Comparison of ENCODE assay signal across 21 mouse cellular contexts in genomic region chr16:10952071-10952470, GRCm38 (mm10).
DNase-seq lines count a peak whose midpoint lies in the region; ATAC-seq and TF ChIP-seq lines count a peak whose summit lies in the region.
"Had no signal": no experiment of that assay in that cellular context is flagged by ENCODE, and none has a peak within 500 bp of the region (broad histone marks: within the 10 kb centered on the region; RNA-seq: fewer than 3 reads in every experiment).

No protein-coding gene starts in this region.

- H3K27me3 ChIP-seq in forebrain, embryonic 10.5 days (ENCODE audit: poor library complexity, severe bottlenecking) = no peaks in the 10 kb centered on the region
- no peaks in the 10 kb centered on the region for H3K27me3 ChIP-seq in forebrain, embryonic 14.5 days (replicated peaks; ENCODE audit: control insufficient read depth, insufficient read depth, low read length)
- H3K27me3 ChIP-seq in heart, embryonic 14.5 days (ENCODE audit: control insufficient read depth, insufficient read depth, low read length) = no peaks in the 10 kb centered on the region
- no peaks in the 10 kb centered on the region for H3K27me3 ChIP-seq in intestine, postnatal 0 days (replicated peaks; ENCODE audit: control insufficient read depth, insufficient read depth, low read length)
- no peaks in the 10 kb centered on the region for H3K27me3 ChIP-seq in intestine, embryonic 16.5 days (replicated peaks; ENCODE audit: control insufficient read depth, insufficient read depth, low read length)
- H3K27me3 ChIP-seq: forebrain, embryonic 15.5 days; intestine, embryonic 15.5 days; neural tube, embryonic 13.5 days had no signal

- no peak overlapping the region for H3K9ac ChIP-seq in forebrain, embryonic 14.5 days (ENCODE audit: low read length)
- H3K9ac ChIP-seq in heart, embryonic 14.5 days (ENCODE audit: low read length) = no peak overlapping the region
- no peak overlapping the region for H3K9ac ChIP-seq in intestine, postnatal 0 days (ENCODE audit: low read depth, low read length)
- H3K9ac ChIP-seq in intestine, embryonic 16.5 days (ENCODE audit: low read depth, low read length) = no peak overlapping the region
- H3K9ac ChIP-seq: forebrain, embryonic 15.5 days; intestine, embryonic 15.5 days; liver, embryonic 14.5 days; neural tube, embryonic 13.5 days had no signal

- intact Hi-C loops in heart, postnatal 10 days (cut with DNase I) = no loop called here

- H3K4me1 ChIP-seq in forebrain, embryonic 10.5 days = peaks cover 12% of the 10 kb centered on the region
- peaks cover 9% of the 10 kb centered on the region for H3K4me1 ChIP-seq in forebrain, embryonic 14.5 days (ENCODE audit: control insufficient read depth, insufficient read depth, low read length)
- peaks cover 0 to 4% of the 10 kb centered on the region in 2 experiments; a peak in 2 of 4 replicates for H3K4me1 ChIP-seq in heart, embryonic 14.5 days (ENCODE audit: control insufficient read depth in 2 of 2, insufficient read depth in 2 of 2, low read length in 2 of 2)
- H3K4me1 ChIP-seq in intestine, postnatal 0 days (replicated peaks; ENCODE audit: control insufficient read depth, insufficient read depth, low read length) = no peaks in the 10 kb centered on the region
- no peaks in the 10 kb centered on the region for H3K4me1 ChIP-seq in intestine, embryonic 16.5 days (ENCODE audit: control insufficient read depth, insufficient read depth, low read length)
- H3K4me1 ChIP-seq: intestine, embryonic 15.5 days had no signal

- no peaks in the 10 kb centered on the region for H3K36me3 ChIP-seq in forebrain, embryonic 10.5 days (replicated peaks)
- no peaks in the 10 kb centered on the region for H3K36me3 ChIP-seq in forebrain, embryonic 14.5 days (ENCODE audit: control insufficient read depth, insufficient read depth, low read length)
- H3K36me3 ChIP-seq in heart, embryonic 14.5 days (ENCODE audit: control insufficient read depth, insufficient read depth, low read length) = peaks cover 8% of the 10 kb centered on the region; the same call in 1 of the 2 replicates
- H3K36me3 ChIP-seq in intestine, postnatal 0 days (ENCODE audit: control insufficient read depth, insufficient read depth) = no peaks in the 10 kb centered on the region
- H3K36me3 ChIP-seq in intestine, embryonic 16.5 days (ENCODE audit: control insufficient read depth, insufficient read depth, low read length) = no peaks in the 10 kb centered on the region
- H3K36me3 ChIP-seq: forebrain, embryonic 15.5 days; G1E; intestine, embryonic 15.5 days; neural tube, embryonic 13.5 days had no signal

- no peaks in the 10 kb centered on the region for H3K9me3 ChIP-seq in forebrain, embryonic 10.5 days
- H3K9me3 ChIP-seq in forebrain, embryonic 14.5 days (replicated peaks; ENCODE audit: control insufficient read depth, low read length) = no peaks in the 10 kb centered on the region
- H3K9me3 ChIP-seq in heart, embryonic 14.5 days (ENCODE audit: control insufficient read depth, low read length) = no peaks in the 10 kb centered on the region
- no peaks in the 10 kb centered on the region for H3K9me3 ChIP-seq in intestine, postnatal 0 days (ENCODE audit: control insufficient read depth)
- H3K9me3 ChIP-seq in intestine, embryonic 16.5 days (ENCODE audit: control insufficient read depth, low read length) = no peaks in the 10 kb centered on the region
- H3K9me3 ChIP-seq: forebrain, embryonic 15.5 days; G1E; intestine, embryonic 15.5 days; neural tube, embryonic 13.5 days had no signal

- no peak overlapping the region for H3K4me3 ChIP-seq in forebrain, embryonic 10.5 days
- H3K4me3 ChIP-seq in forebrain, embryonic 14.5 days (ENCODE audit: low read depth, low read length) = no peak overlapping the region
- no peak overlapping the region for H3K4me3 ChIP-seq in heart, embryonic 14.5 days (ENCODE audit: control insufficient read depth in 1 of 2, insufficient read depth in 1 of 2, low read depth in 1 of 2, low read length in 2 of 2)
- no peak overlapping the region for H3K4me3 ChIP-seq in intestine, postnatal 0 days (ENCODE audit: low read depth, low read length)
- H3K4me3 ChIP-seq in intestine, embryonic 16.5 days (ENCODE audit: low read length) = no peak overlapping the region
- H3K4me3 ChIP-seq: erythroblast, embryonic 14.5 days; forebrain, embryonic 15.5 days; intestine, embryonic 15.5 days; neural tube, embryonic 13.5 days had no signal

- 83% methylated on average over 2 of the region's 2 CpGs for WGBS in forebrain, embryonic 10.5 days
- WGBS in forebrain, embryonic 14.5 days = 61% methylated on average over 2 of the region's 2 CpGs
- WGBS in heart, embryonic 14.5 days = 40% methylated on average over 2 of the region's 2 CpGs
- WGBS in intestine, postnatal 0 days = 42% methylated on average over 2 of the region's 2 CpGs
- WGBS in intestine, embryonic 16.5 days = 50% methylated on average over 2 of the region's 2 CpGs

- no peak for ATAC-seq in forebrain, embryonic 14.5 days
- ATAC-seq in heart, embryonic 14.5 days (ENCODE audit: insufficient number of reproducible peaks, insufficient read depth, low FRiP score, low read depth) = no peak
- no peak for ATAC-seq in intestine, postnatal 0 days
- no peak for ATAC-seq in intestine, embryonic 16.5 days
- ATAC-seq: forebrain, embryonic 15.5 days; hindbrain, embryonic 16.5 days had no signal

- TF ChIP-seq CTCF in intestine, postnatal 0 days (IDR thresholded peaks at IDR 0.05; ENCODE audit: low read depth) = no peak
- no peak for TF ChIP-seq CTCF in brain, embryonic 14.5 days (IDR thresholded peaks at IDR 0.05; ENCODE audit: borderline replicate concordance, extremely low read depth, insufficient read depth, insufficient read length)

- H3K27ac ChIP-seq in forebrain, embryonic 10.5 days = 0 out of 2 replicates have a peak overlapping the region, but pooled peaks have one; percentile 17
- no peak overlapping the region for H3K27ac ChIP-seq in forebrain, embryonic 14.5 days (ENCODE audit: low read depth, low read length)
- peak overlapping the region; percentile 18 to 29; a peak in 2 of 4 replicates for H3K27ac ChIP-seq in heart, embryonic 14.5 days (replicated peaks in 1 of 2; ENCODE audit: control insufficient read depth in 1 of 2, insufficient read depth in 1 of 2, low read depth in 2 of 2, low read length in 2 of 2)
- H3K27ac ChIP-seq in intestine, postnatal 0 days (ENCODE audit: low read depth, low read length) = peak overlapping the region; percentile 46; the same call in 1 of the 2 replicates
- no peak overlapping the region for H3K27ac ChIP-seq in intestine, embryonic 16.5 days (ENCODE audit: low read length)
- H3K27ac ChIP-seq: forebrain, embryonic 15.5 days; intestine, embryonic 15.5 days; liver, embryonic 14.5 days; neural tube, embryonic 13.5 days; stomach, postnatal 0 days had no signal

- H3K4me2 ChIP-seq in forebrain, embryonic 14.5 days (ENCODE audit: low read length) = no peak overlapping the region
- H3K4me2 ChIP-seq in heart, embryonic 14.5 days (ENCODE audit: low read length) = no peak overlapping the region
- no peak overlapping the region for H3K4me2 ChIP-seq in intestine, postnatal 0 days (replicated peaks; ENCODE audit: low read depth)
- no peak overlapping the region for H3K4me2 ChIP-seq in intestine, embryonic 16.5 days (ENCODE audit: low read depth, low read length)
- H3K4me2 ChIP-seq: forebrain, embryonic 15.5 days; intestine, embryonic 15.5 days; midbrain, embryonic 11.5 days; neural tube, embryonic 13.5 days had no signal

- DNase-seq in forebrain, embryonic 10.5 days (ENCODE audit: extremely low spot score, low spot score) = no peak
- no peak for DNase-seq in forebrain, embryonic 14.5 days (ENCODE audit: low spot score)
- DNase-seq in heart, postnatal 10 days = no peak
- DNase-seq in brain, embryonic 14.5 days (ENCODE audit: low read depth) = peak; percentile 22
- no peak for DNase-seq in lung, postnatal 14 days
- DNase-seq: cerebellum, adult 11-12 months; spleen, adult 18-20 months; thymus, adult 18-20 months; thymus, postnatal 25 days had no signal

- TF ChIP-seq POLR2A in brain, embryonic 14.5 days (IDR thresholded peaks at IDR 0.05; ENCODE audit: borderline replicate concordance, extremely low read depth, insufficient read depth, insufficient read length, poor library complexity, severe bottlenecking) = no peak

Comparison
In these comparisons a context has a peak if more than half of its experiments do, and no peak if none do; other contexts are left out.
1. H3K27ac ChIP-seq: peak in forebrain, embryonic 10.5 days (single experiment), heart, embryonic 14.5 days (2 of 2) and intestine, postnatal 0 days (single experiment); none in forebrain, embryonic 14.5 days (single experiment) and intestine, embryonic 16.5 days (single experiment).